Mouse (Mus musculus): ENCODE measurements around the gene Rgl2.
"Not testable (repeated sequence)": the region's sequence is repeated elsewhere in the genome, so short reads cannot be mapped to it uniquely, and the experiment has no call there.

- TF ChIP-seq GATA1 (IDR thresholded peaks at IDR 0.05; ENCODE audit: borderline replicate concordance, low read length); FLI1 (IDR thresholded peaks at IDR 0.05; ENCODE audit: low read length): not testable (repeated sequence)
Observed at GRCm38 (mm10) chr17:33889941-33890532, 39.3 kb upstream of the Rgl2 start.
